Mouse (Mus musculus) midbrain, embryonic 11.5 days (tissue): Measurements from ENCODE around the gene Syngr2. TPM values are rescaled to one million over a fixed set of nuclear protein-coding genes. Genes with fewer than 3 reads are reported as not detected.

ENCODE experiments used
- ATAC-seq: fragments of 200-750 bp; cut with Nextera tagmentation; 2 replicates; pipeline ENCODE4 v1.8.0; 2017; ENCODE audit warnings: moderate TSS enrichment, moderate library complexity; ENCODE audit not compliant: low FRiP score
- DNase-seq: peaks from one replicate; pipeline ENCODE4 v3.0.0; 2015; ENCODE audit warnings: low spot score; ENCODE audit errors: missing footprints
- H3K27ac ChIP-seq: fragments of 300-500 bp; sonication (generic); 2 replicates; pipeline ENCODE4 v1.5.1; 2014; ENCODE audit warnings: low read depth, low read length
- H3K27me3 ChIP-seq: fragments of 300-500 bp; sonication (generic); 2 replicates; pipeline ENCODE4 v1.6.1; 2014; ENCODE audit warnings: mild to moderate bottlenecking, low read length, moderate library complexity, mixed read lengths; ENCODE audit not compliant: control insufficient read depth, insufficient read depth
- H3K36me3 ChIP-seq: fragments of 300-500 bp; sonication (generic); 2 replicates; pipeline ENCODE4 v1.6.1; 2014; ENCODE audit warnings: mild to moderate bottlenecking, low read length, moderate library complexity, mixed read lengths; ENCODE audit not compliant: control insufficient read depth, insufficient read depth
- H3K4me1 ChIP-seq: fragments of 300-500 bp; sonication (generic); 2 replicates; pipeline ENCODE4 v1.6.1; 2014; ENCODE audit warnings: low read length; ENCODE audit not compliant: control insufficient read depth, insufficient read depth
- H3K4me2 ChIP-seq: fragments of 300-500 bp; sonication (generic); 2 replicates; pipeline ENCODE4 v1.6.1; 2014; ENCODE audit warnings: mild to moderate bottlenecking, moderate library complexity
- H3K4me3 ChIP-seq: fragments of 300-500 bp; sonication (generic); 2 replicates; pipeline ENCODE4 v1.5.1; 2014; ENCODE audit warnings: low read depth, low read length
- H3K9ac ChIP-seq: fragments of 300-500 bp; sonication (generic); 2 replicates; pipeline ENCODE4 v1.6.1; 2014; ENCODE audit warnings: low read length
- H3K9me3 ChIP-seq: fragments of 300-500 bp; sonication (generic); 2 replicates; pipeline ENCODE4 v1.6.1; 2016; ENCODE audit warnings: low read length; ENCODE audit not compliant: control insufficient read depth
- WGBS: fragments of 180-500 bp; shearing (Covaris S2); extraction: QIAGEN DNeasy Blood & Tissue Kit; methylation state at CpG from one replicate; pipeline ENCODE4 v1.1.7; 2014; 5-methylcytosine and 5-hydroxymethylcytosine counted together
- polyA plus RNA-seq: library from polyadenylated mRNA; unstranded; fragments of >200 nt; fragmentation: Nextera tagmentation; extraction: Ambion mirVana; gene quantifications from 2 replicates; pipeline ENCODE4 v1.2.1, GENCODE M21; 2014

Syngr2 gene
- polyA plus RNA-seq, 1 experiment from 2014 or later = 36.4 TPM

GRCm38 (mm10) chr11:117769683-117770047 is 39.8 kb upstream of the Syngr2 start:
- no peaks in the 10 kb centered on the region for H3K4me1 ChIP-seq
- H3K36me3 ChIP-seq = peaks cover 2% of the 10 kb centered on the region; the same call in 1 of the 2 replicates
- 89% methylated on average over 7 of the region's 7 CpGs for WGBS
- no peak overlapping the region for H3K4me3 ChIP-seq
- no peaks in the 10 kb centered on the region for H3K9me3 ChIP-seq
- no peak for ATAC-seq
- no peak overlapping the region for H3K27ac ChIP-seq
- no peaks in the 10 kb centered on the region for H3K27me3 ChIP-seq
- no peak overlapping the region for H3K9ac ChIP-seq
- DNase-seq = no peak
- no peak overlapping the region for H3K4me2 ChIP-seq

- DNase-seq = no peak
- Histone ChIP-seq H3K9ac (no peak overlapping the region), H3K36me3 (peaks cover 2% of the 10 kb centered on the region; the same call in 1 of the 2 replicates), H3K27me3 (no peaks in the 10 kb centered on the region), H3K4me2 (no peak overlapping the region), H3K9me3 (no peaks in the 10 kb centered on the region), H3K27ac (no peak overlapping the region), H3K4me1 (no peaks in the 10 kb centered on the region), H3K4me3 (no peak overlapping the region)
- no peak for ATAC-seq
- WGBS = 87% methylated on average over 10 of the region's 10 CpGs
These were observed 39.1 kb upstream of the Syngr2 start for GRCm38 (mm10) chr11:117770407-117770806.

GRCm38 (mm10) chr11:117772352-117772751 is 37.1 kb upstream of the Syngr2 start:
- Histone ChIP-seq H3K4me3 (no peak overlapping the region), H3K4me2 (no peak overlapping the region), H3K27me3 (no peaks in the 10 kb centered on the region), H3K36me3 (peaks cover 2% of the 10 kb centered on the region; the same call in 1 of the 2 replicates), H3K9ac (no peak overlapping the region), H3K9me3 (no peaks in the 10 kb centered on the region), H3K27ac (no peak overlapping the region), H3K4me1 (no peaks in the 10 kb centered on the region)
- no peak for DNase-seq
- ATAC-seq = no peak
- 93% methylated on average over 7 of the region's 7 CpGs for WGBS

DNA sequence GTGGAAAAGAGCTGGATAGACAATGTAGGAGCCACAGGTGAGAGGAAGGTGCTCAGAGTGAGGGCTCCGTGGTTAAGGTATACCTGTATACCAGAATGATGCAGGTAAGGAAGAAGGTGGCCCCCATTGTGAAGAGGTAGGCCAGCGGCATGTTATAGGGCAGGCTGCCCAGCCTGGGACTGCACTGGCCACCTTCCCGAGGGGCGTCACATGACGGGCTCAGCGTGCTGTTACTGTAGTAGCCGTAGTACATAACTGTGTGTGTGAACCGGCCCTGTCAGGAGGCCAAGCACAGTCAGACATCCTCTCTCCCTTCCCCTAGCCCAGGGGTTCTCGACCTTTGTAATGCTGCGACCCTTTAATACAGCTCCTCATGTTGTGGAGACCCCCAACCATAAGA is 34.5 kb upstream of the Syngr2 start:
- H3K4me1 ChIP-seq = peaks cover 8% of the 10 kb centered on the region
- H3K27ac ChIP-seq = no peak overlapping the region
- H3K27me3 ChIP-seq = peaks cover under 1% of the 10 kb centered on the region; the same call in 1 of the 2 replicates
- peaks cover 2% of the 10 kb centered on the region; the same call in 1 of the 2 replicates for H3K36me3 ChIP-seq
- H3K9ac ChIP-seq = no peak overlapping the region
- no peak for DNase-seq
- no peak overlapping the region for H3K4me3 ChIP-seq
- H3K4me2 ChIP-seq = no peak overlapping the region
- H3K9me3 ChIP-seq = no peaks in the 10 kb centered on the region
- ATAC-seq = no peak
- 92% methylated on average over 10 of the region's 10 CpGs for WGBS

DNA sequence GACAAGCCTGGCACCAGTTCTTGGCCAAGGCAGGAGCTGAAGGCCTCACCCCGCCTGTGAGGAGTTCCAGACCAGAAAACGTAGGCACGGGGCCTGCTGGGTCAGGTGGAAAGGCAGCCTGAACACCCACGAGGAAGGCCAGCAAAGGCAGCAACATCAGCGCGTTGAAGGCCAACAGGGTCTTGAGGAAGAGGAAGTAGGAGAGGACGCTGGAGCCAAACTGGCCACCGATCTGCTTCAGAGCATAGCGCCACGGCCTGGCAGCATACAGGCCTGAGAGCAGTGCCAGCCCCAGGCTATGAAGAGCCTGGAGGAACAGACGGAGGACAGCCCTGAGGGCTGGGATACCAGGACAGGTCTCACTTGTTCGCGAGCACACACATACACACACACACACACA is 33.9 kb upstream of the Syngr2 start:
- Histone ChIP-seq H3K4me1 (peaks cover 15% of the 10 kb centered on the region), H3K36me3 (peaks cover 2% of the 10 kb centered on the region; the same call in 1 of the 2 replicates), H3K9me3 (no peaks in the 10 kb centered on the region), H3K27me3 (peaks cover 7% of the 10 kb centered on the region), H3K27ac (no peak overlapping the region), H3K9ac (no peak overlapping the region), H3K4me2 (no peak overlapping the region), H3K4me3 (no peak overlapping the region)
- ATAC-seq = no peak
- no peak for DNase-seq
- WGBS = 89% methylated on average over 13 of the region's 13 CpGs

DNA sequence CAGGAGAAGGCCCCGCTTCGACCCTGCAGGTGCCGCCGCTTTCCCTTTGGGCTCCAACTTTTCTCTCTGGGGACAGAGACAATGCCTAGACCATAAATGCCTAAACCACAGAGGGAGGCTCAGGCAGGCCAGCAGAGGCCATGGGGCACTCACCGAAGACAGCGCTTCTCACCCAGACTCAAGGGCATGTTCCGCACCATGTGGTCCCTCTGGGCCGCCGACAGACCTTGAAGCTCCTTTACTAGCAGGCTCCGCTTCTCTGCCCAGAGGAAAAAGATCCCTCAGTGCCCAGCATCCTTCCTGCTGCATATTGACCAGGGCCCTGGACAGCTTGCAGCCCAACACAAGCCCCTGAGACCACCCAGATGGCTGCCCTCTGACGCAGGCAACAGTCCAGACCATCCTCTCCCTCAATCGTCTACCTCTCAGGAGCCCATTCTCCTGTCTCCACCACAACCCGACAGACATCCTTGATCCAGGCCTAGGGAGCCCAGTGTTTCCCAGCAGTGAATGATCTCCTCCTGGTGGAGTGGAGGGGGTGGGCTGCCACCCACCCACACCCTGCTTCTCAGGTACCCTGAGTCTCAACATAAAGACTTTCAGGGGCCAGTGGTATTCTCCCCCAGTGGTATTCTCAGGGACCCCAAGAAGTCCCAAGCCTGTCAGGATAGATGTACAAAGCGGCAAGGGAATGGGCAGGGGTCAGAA is 33.2 kb upstream of the Syngr2 start:
- peaks cover 17% of the 10 kb centered on the region for H3K4me1 ChIP-seq
- H3K4me3 ChIP-seq = no peak overlapping the region
- H3K9ac ChIP-seq = no peak overlapping the region
- ATAC-seq = no peak
- H3K9me3 ChIP-seq = no peaks in the 10 kb centered on the region
- no peak for DNase-seq
- WGBS = 91% methylated on average over 14 of the region's 14 CpGs
- H3K4me2 ChIP-seq = no peak overlapping the region
- no peak overlapping the region for H3K27ac ChIP-seq
- peaks cover 2% of the 10 kb centered on the region; the same call in 1 of the 2 replicates for H3K36me3 ChIP-seq
- peaks cover 14% of the 10 kb centered on the region for H3K27me3 ChIP-seq

DNA sequence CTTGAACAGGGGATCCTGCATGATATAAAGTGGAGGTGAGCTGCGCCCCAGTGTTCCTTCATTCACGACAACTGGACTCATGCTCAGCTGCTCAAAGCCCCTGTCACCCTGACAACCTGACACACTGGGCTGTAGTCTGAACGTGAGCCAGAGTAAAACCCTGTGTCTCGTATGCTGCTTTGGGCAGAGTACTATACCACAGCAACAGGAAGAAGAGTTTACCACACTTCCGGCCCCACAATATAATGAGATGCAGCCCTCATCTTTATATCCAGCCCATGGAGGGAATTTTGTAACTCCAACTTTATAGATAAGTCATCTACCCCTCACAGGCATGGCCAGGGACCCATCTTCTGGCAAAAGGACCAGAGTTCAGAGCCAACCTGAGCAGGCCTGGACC is 32.4 kb upstream of the Syngr2 start:
- no peak for ATAC-seq
- 95% methylated on average over 5 of the region's 5 CpGs for WGBS
- H3K27ac ChIP-seq = no peak overlapping the region

DNA sequence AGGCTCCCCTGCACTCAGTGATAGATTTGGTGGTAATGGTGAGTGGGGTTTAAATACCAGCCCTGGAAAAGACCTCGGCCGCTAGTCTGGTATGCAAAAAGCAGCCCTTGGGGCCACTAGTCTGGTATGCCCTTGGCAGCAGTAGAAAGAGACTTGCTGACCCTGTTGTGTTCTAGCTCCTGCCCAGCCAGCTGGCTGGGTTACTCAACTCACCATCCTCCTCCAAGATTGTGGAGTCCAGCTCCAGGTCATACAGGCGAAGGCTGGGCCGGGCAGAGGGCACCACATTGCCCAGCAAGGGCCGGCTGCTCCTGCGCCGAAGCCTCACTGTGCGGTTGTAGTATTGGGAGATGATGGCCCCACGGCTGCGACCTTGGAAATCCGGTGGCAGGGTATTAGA is 31.4 kb upstream of the Syngr2 start:
- H3K9ac ChIP-seq = no peak overlapping the region
- no peak overlapping the region for H3K4me2 ChIP-seq
- peaks cover under 1% of the 10 kb centered on the region; the same call in 1 of the 2 replicates for H3K36me3 ChIP-seq
- DNase-seq = no peak
- no peak for ATAC-seq
- peaks cover 17% of the 10 kb centered on the region for H3K4me1 ChIP-seq
- no peak overlapping the region for H3K27ac ChIP-seq
- H3K4me3 ChIP-seq = no peak overlapping the region
- no peaks in the 10 kb centered on the region for H3K9me3 ChIP-seq
- 92% methylated on average over 11 of the region's 11 CpGs for WGBS
- peaks cover 32% of the 10 kb centered on the region for H3K27me3 ChIP-seq

More for the DNA sequence above, 32.4 kb upstream of the Syngr2 start:
- no peak overlapping the region for H3K9ac ChIP-seq
- H3K36me3 ChIP-seq = peaks cover 2% of the 10 kb centered on the region; the same call in 1 of the 2 replicates
- no peak overlapping the region for H3K4me3 ChIP-seq
- H3K9me3 ChIP-seq = no peaks in the 10 kb centered on the region
- H3K27me3 ChIP-seq = peaks cover 23% of the 10 kb centered on the region
- peaks cover 17% of the 10 kb centered on the region for H3K4me1 ChIP-seq
- no peak overlapping the region for H3K4me2 ChIP-seq
- DNase-seq = no peak

DNA sequence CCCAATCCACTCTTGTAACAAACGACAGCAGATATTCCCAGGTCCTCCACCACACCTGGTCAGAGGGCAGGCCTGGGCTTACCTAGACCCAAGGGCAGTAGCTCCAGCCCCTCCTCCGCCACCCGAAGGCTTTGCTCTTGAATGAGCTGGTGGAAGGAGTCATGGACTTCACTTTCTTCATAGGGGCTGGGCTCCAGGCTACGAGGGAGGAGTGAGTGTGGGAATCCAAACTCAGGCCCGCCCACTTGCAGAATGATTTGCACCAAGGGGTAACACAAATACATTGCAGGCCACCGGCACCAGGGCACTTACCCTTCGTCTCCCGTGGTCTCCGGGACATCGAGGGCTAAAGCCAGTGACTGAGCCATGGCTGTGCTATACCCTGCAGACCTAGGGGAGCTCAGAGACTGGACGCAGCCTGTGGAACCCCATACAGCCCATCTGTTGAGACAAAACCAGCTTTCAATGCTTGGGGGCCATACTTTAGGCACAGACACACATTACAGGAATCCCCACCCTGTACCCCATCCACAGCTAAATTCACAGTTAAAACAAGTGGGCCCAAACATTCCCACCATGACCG is 30.5 kb upstream of the Syngr2 start:
- H3K36me3 ChIP-seq = no peaks in the 10 kb centered on the region
- no peak for DNase-seq
- no peak for ATAC-seq
- H3K27me3 ChIP-seq = peaks cover 41% of the 10 kb centered on the region
- peak overlapping the region; percentile 30; the same call in 1 of the 2 replicates for H3K4me3 ChIP-seq
- H3K9me3 ChIP-seq = no peaks in the 10 kb centered on the region
- H3K27ac ChIP-seq = peak overlapping the region; percentile 25; the same call in 1 of the 2 replicates
- H3K9ac ChIP-seq = peak overlapping the region; percentile 65
- 72% methylated on average over 12 of the region's 12 CpGs for WGBS
- H3K4me2 ChIP-seq = peak overlapping the region; percentile 53
- peaks cover 17% of the 10 kb centered on the region for H3K4me1 ChIP-seq
